Mouse (Mus musculus) kidney, adult 2 months (tissue): Measurements from ENCODE around the gene Cop1. TPM values are rescaled to one million over a fixed set of nuclear protein-coding genes. Genes with fewer than 3 reads are reported as not detected.
"Not testable (repeated sequence)": the region's sequence is repeated elsewhere in the genome, so short reads cannot be mapped to it uniquely, and the experiment has no call there.

ENCODE experiments used
- DNase-seq: peaks from one replicate; pipeline ENCODE4 v3.0.0; 2021
- H3K27ac ChIP-seq: fragments of 200-500 bp; 2 replicates; pipeline ENCODE4 v1.5.1; 2012; ENCODE audit warnings: low read depth, low read length, control low read depth, inconsistent platforms; ENCODE audit not compliant: insufficient read depth
- H3K27me3 ChIP-seq: fragments of 200-500 bp; replicated peaks from 2 replicates; pipeline ENCODE4 v1.6.1; 2012; ENCODE audit warnings: mild to moderate bottlenecking, moderate library complexity, low read length, inconsistent platforms; ENCODE audit not compliant: control insufficient read depth, insufficient read depth
- H3K36me3 ChIP-seq: fragments of 200-500 bp; 2 replicates; pipeline ENCODE4 v1.6.1; 2012; ENCODE audit warnings: mild to moderate bottlenecking, moderate library complexity, low read length, inconsistent platforms; ENCODE audit not compliant: control insufficient read depth, insufficient read depth
- H3K4me1 ChIP-seq: fragments of 200-500 bp; 2 replicates; pipeline ENCODE4 v1.6.1; 2011; ENCODE audit warnings: low read length; ENCODE audit not compliant: control insufficient read depth, insufficient read depth
- H3K4me3 ChIP-seq: fragments of 200-500 bp; 2 replicates; pipeline ENCODE4 v1.5.1; 2011; ENCODE audit warnings: mild to moderate bottlenecking, low read depth, low read length, control low read depth; ENCODE audit not compliant: insufficient read depth
- CTCF ChIP-seq: fragments of 200-500 bp; conservative IDR thresholded peaks from 2 replicates; pipeline ENCODE4 v1.5.1; 2011; ENCODE audit warnings: low read depth, mild to moderate bottlenecking, control low read depth, low read length, moderate library complexity, mixed read lengths; ENCODE audit not compliant: insufficient read depth, insufficient read length
- POLR2A ChIP-seq: fragments of 200-500 bp; IDR thresholded peaks from one replicate; pipeline ENCODE4 v1.6.1; 2011; ENCODE audit warnings: low read depth, low read length, control low read depth
- WGBS: fragments of 180-500 bp; shearing (Covaris S2); methylation state at CpG from one replicate; pipeline ENCODE4 v1.1.7; 2018; 5-methylcytosine and 5-hydroxymethylcytosine counted together
- polyA plus RNA-seq: library from polyadenylated mRNA; depleted of rRNA; stranded (reverse); fragments of >200 nt; gene quantifications from 2 replicates; pipeline ENCODE4 v1.2.3, GENCODE M21; 2012; rRNA removed

Cop1 gene
- polyA plus RNA-seq: 31.3 and 37.8 TPM in 2 replicates

GRCm38 (mm10) chr1:159231781-159232571 is at the start of gene Cop1:
Cop1 (plus strand) TSS chr1:159232320.
- Histone ChIP-seq H3K4me3 (peak within 1 kb of the TSS; percentile 87), H3K4me1 (peaks cover 12% of the 10 kb centered on the region), H3K27ac (peak within 1 kb of the TSS; percentile 92)
- peak; percentile 32 for TF ChIP-seq POLR2A
- WGBS: under 1% methylated on average over 83 of the region's 97 CpGs
- not testable (repeated sequence) for H3K36me3 ChIP-seq, H3K27me3 ChIP-seq
- DNase-seq: peak; percentile 94

GRCm38 (mm10) chr1:159186741-159187140 is 45.4 kb upstream of the Cop1 start:
- Histone ChIP-seq H3K4me1 (no peaks in the 10 kb centered on the region), H3K27me3 (no peaks in the 10 kb centered on the region), H3K4me3 (no peak overlapping the region), H3K36me3 (no peaks in the 10 kb centered on the region), H3K27ac (no peak overlapping the region)
- peak; percentile 22 for DNase-seq
- TF ChIP-seq POLR2A (no peak), CTCF (no peak)
- 60% methylated on average over 3 of the region's 3 CpGs for WGBS

GRCm38 (mm10) chr1:159198603-159199002 is 33.5 kb upstream of the Cop1 start:
- DNase-seq: no peak
- no peaks in the 10 kb centered on the region for H3K27me3 ChIP-seq
- TF ChIP-seq POLR2A (no peak), CTCF (no peak)
- WGBS: 69% methylated on average over 3 of the region's 3 CpGs
- H3K27ac ChIP-seq: no peak overlapping the region
- no peaks in the 10 kb centered on the region for H3K4me1 ChIP-seq
- H3K36me3 ChIP-seq: no peaks in the 10 kb centered on the region
- no peak overlapping the region for H3K4me3 ChIP-seq

GRCm38 (mm10) chr1:159199606-159200005 is 32.5 kb upstream of the Cop1 start:
- no peak overlapping the region for H3K4me3 ChIP-seq
- 81% methylated on average over 3 of the region's 3 CpGs for WGBS
- H3K27ac ChIP-seq: no peak overlapping the region
- H3K27me3 ChIP-seq: no peaks in the 10 kb centered on the region
- no peaks in the 10 kb centered on the region for H3K36me3 ChIP-seq
- DNase-seq: no peak
- H3K4me1 ChIP-seq: no peaks in the 10 kb centered on the region
- TF ChIP-seq POLR2A (no peak), CTCF (no peak)

- no peak overlapping the region for H3K27ac ChIP-seq
- DNase-seq: no peak
- no peaks in the 10 kb centered on the region for H3K4me1 ChIP-seq
- no peaks in the 10 kb centered on the region for H3K27me3 ChIP-seq
- TF ChIP-seq POLR2A: no peak
- no peak for TF ChIP-seq CTCF
- H3K36me3 ChIP-seq: no peaks in the 10 kb centered on the region
- H3K4me3 ChIP-seq: no peak overlapping the region
Measured at GRCm38 (mm10) chr1:159201220-159201619, 30.9 kb upstream of the Cop1 start.

GRCm38 (mm10) chr1:159211711-159212110 is 20.4 kb upstream of the Cop1 start:
- H3K4me1 ChIP-seq: no peaks in the 10 kb centered on the region
- 78% methylated on average over 4 of the region's 4 CpGs for WGBS
- H3K27me3 ChIP-seq: no peaks in the 10 kb centered on the region
- DNase-seq: no peak
- H3K36me3 ChIP-seq: no peaks in the 10 kb centered on the region
- no peak overlapping the region for H3K27ac ChIP-seq
- no peak overlapping the region for H3K4me3 ChIP-seq
- TF ChIP-seq POLR2A (no peak), CTCF (no peak)

GRCm38 (mm10) chr1:159217437-159217836 is 14.7 kb upstream of the Cop1 start:
- no peak for TF ChIP-seq CTCF
- TF ChIP-seq POLR2A: no peak
- Histone ChIP-seq H3K36me3 (no peaks in the 10 kb centered on the region), H3K27me3 (no peaks in the 10 kb centered on the region), H3K4me3 (no peak overlapping the region), H3K4me1 (no peaks in the 10 kb centered on the region), H3K27ac (no peak overlapping the region)
- WGBS: 89% methylated on average over 4 of the region's 4 CpGs
- no peak for DNase-seq
